ENCODE assay signal across 8 mouse cellular contexts in genomic region chr6:86850588-86850987, GRCm38 (mm10). TPM values are rescaled to one million over a fixed set of nuclear protein-coding genes. Genes with fewer than 3 reads are reported as not detected.
DNase-seq lines count a peak whose midpoint lies in the region; ATAC-seq and TF ChIP-seq lines count a peak whose summit lies in the region.

No protein-coding gene starts in this region.

- no peak for TF ChIP-seq CTCF in heart, adult 2 months (IDR thresholded peaks at IDR 0.05)

- peak overlapping the region; percentile 70 for H3K4me3 ChIP-seq in heart, adult 2 months
- peak overlapping the region; percentile 89 for H3K4me3 ChIP-seq in forebrain, embryonic 12.5 days (replicated peaks)
- peak overlapping the region; percentile 87 for H3K4me3 ChIP-seq in liver, embryonic 16.5 days (ENCODE audit: low read depth, low read length)

- H3K79me2 ChIP-seq in heart, adult 2 months (replicated peaks; ENCODE audit: control insufficient read depth, insufficient read depth, low read length): peaks cover 6% of the 10 kb centered on the region

- peak overlapping the region; percentile 99 for H3K27ac ChIP-seq in heart, adult 2 months
- peak overlapping the region; percentile 97 for H3K27ac ChIP-seq in forebrain, embryonic 12.5 days
- no peak overlapping the region; the same call in 1 of the 2 replicates for H3K27ac ChIP-seq in liver, embryonic 16.5 days (ENCODE audit: low read length)

- WGBS in heart, adult 2 months: 2% methylated on average over 4 of the region's 4 CpGs
- WGBS in forebrain, embryonic 12.5 days: 27% methylated on average over 4 of the region's 4 CpGs
- 4% methylated on average over 4 of the region's 4 CpGs for WGBS in liver, embryonic 16.5 days (ENCODE audit: insufficient replicate concordance)

- H3K36me3 ChIP-seq in heart, adult 2 months (ENCODE audit: control insufficient read depth, insufficient read depth, low read length): peaks cover 23% of the 10 kb centered on the region
- H3K36me3 ChIP-seq in forebrain, embryonic 12.5 days (replicated peaks): no peaks in the 10 kb centered on the region
- H3K36me3 ChIP-seq in liver, embryonic 16.5 days (ENCODE audit: control insufficient read depth, insufficient read depth): no peaks in the 10 kb centered on the region; the same call in 1 of the 2 replicates

- H3K4me1 ChIP-seq in heart, adult 2 months (ENCODE audit: control insufficient read depth, insufficient read depth, low read length): peaks cover 25% of the 10 kb centered on the region
- peaks cover 41% of the 10 kb centered on the region for H3K4me1 ChIP-seq in forebrain, embryonic 12.5 days
- H3K4me1 ChIP-seq in liver, embryonic 16.5 days (ENCODE audit: control insufficient read depth, low read depth, low read length): peaks cover 31% of the 10 kb centered on the region

- peak overlapping the region; percentile 92 for H3K4me2 ChIP-seq in forebrain, embryonic 12.5 days
- peak overlapping the region; percentile 93 for H3K4me2 ChIP-seq in liver, embryonic 16.5 days (ENCODE audit: low read depth, low read length)

- TF ChIP-seq EP300 in heart, adult 2 months (IDR thresholded peaks at IDR 0.05; ENCODE audit: insufficient read depth, low read depth, low read length): no peak

- TF ChIP-seq POLR2A in heart, adult 2 months (IDR thresholded peaks at IDR 0.05; ENCODE audit: insufficient read depth, low read depth, low read length): no peak

- H3K27me3 ChIP-seq in heart, adult 2 months (ENCODE audit: control insufficient read depth, insufficient read depth, low read length): no peaks in the 10 kb centered on the region
- no peaks in the 10 kb centered on the region for H3K27me3 ChIP-seq in forebrain, embryonic 12.5 days
- H3K27me3 ChIP-seq in liver, embryonic 16.5 days (ENCODE audit: control insufficient read depth, insufficient read depth, low read depth, low read length): no peaks in the 10 kb centered on the region

- H3K9ac ChIP-seq in heart, adult 2 months (ENCODE audit: low read depth, low read length): peak overlapping the region; percentile 72
- H3K9ac ChIP-seq in forebrain, embryonic 12.5 days: peak overlapping the region; percentile 92
- H3K9ac ChIP-seq in liver, embryonic 16.5 days (ENCODE audit: low read depth, low read length): peak overlapping the region; percentile 29

- ATAC-seq in forebrain, embryonic 12.5 days (ENCODE audit: low FRiP score): no peak
- ATAC-seq in liver, embryonic 16.5 days (ENCODE audit: low read depth): no peak

- DNase-seq in heart, adult 2 months: no peak
- DNase-seq in heart, postnatal 14 days: no peak
- DNase-seq in 416B (ENCODE audit: low read depth): peak; percentile 76
- DNase-seq in thymus, postnatal 25 days: peak; percentile 27
- no peak for DNase-seq in cerebellum, adult 18-20 months
- no peak for DNase-seq in gastrocnemius, adult 18-20 months (ENCODE audit: low spot score)

- intact Hi-C loops in heart, adult 2 months (cut with DNase I): loop anchor here (2.0 kb wide), 1 partner anchor 70 kb away; no protein-coding TSS in a partner anchor
- intact Hi-C loops in heart, postnatal 14 days (cut with DNase I): no loop called here

- no peaks in the 10 kb centered on the region for H3K9me3 ChIP-seq in forebrain, embryonic 12.5 days
- H3K9me3 ChIP-seq in liver, embryonic 16.5 days (replicated peaks; ENCODE audit: control insufficient read depth, low read length): no peaks in the 10 kb centered on the region

RNA-seq across cellular contexts. Expression of gene Aak1, which starts 1.3 kb away (rescaled TPM):
- total RNA-seq in heart, adult 2 months (2021): 10 to 100 TPM; 81.6 to 85.5 TPM
- polyA plus RNA-seq in heart, adult 2 months (2012; rRNA removed): 20.5 and 31.2 TPM in 2 replicates
- total RNA-seq in heart, postnatal 14 days (2021): 100 to 1,000 TPM in 1 of 2 experiments, 10 to 100 TPM in 1; 89.4 to 100 TPM
- polyA plus RNA-seq in forebrain, embryonic 12.5 days (2016; fragmentation: Nextera tagmentation; extraction: Ambion mirVana): 29.7 and 32.9 TPM in 2 replicates
- 3.4 TPM in 2 replicates for polyA plus RNA-seq in liver, embryonic 16.5 days (2015; fragmentation: Nextera tagmentation; extraction: Ambion mirVana)
- total RNA-seq in gastrocnemius, adult 18-20 months (2021): 10 to 100 TPM; 30.5 to 46.5 TPM

RNA-seq across cellular contexts. Expression of gene Anxa4, which starts 57.2 kb away (rescaled TPM):
- total RNA-seq in heart, adult 2 months (2021): 10 to 100 TPM; 33.1 to 33.3 TPM
- 18.1 and 23.4 TPM in 2 replicates for polyA plus RNA-seq in heart, adult 2 months (2012; rRNA removed)
- total RNA-seq in heart, postnatal 14 days (2021): 10 to 100 TPM; 28.5 to 30.5 TPM
- polyA plus RNA-seq in forebrain, embryonic 12.5 days (2016; fragmentation: Nextera tagmentation; extraction: Ambion mirVana): 4.1 and 6.1 TPM in 2 replicates
- 42.9 and 45.5 TPM in 2 replicates for polyA plus RNA-seq in liver, embryonic 16.5 days (2015; fragmentation: Nextera tagmentation; extraction: Ambion mirVana)
- total RNA-seq in gastrocnemius, adult 18-20 months (2021): 10 to 100 TPM; 14.6 to 28.1 TPM

Comparison
In these comparisons a context has a peak if more than half of its experiments do, and no peak if none do; other contexts are left out.
1. DNase-seq: peak in 416B (single experiment) and thymus, postnatal 25 days (single experiment); none in heart, adult 2 months (0 of 2), heart, postnatal 14 days (0 of 2), cerebellum, adult 18-20 months (0 of 2) and gastrocnemius, adult 18-20 months (single experiment).
2. H3K9ac ChIP-seq: peak in every context shown above with its lines; median percentile 92 in forebrain, embryonic 12.5 days; 72 in heart, adult 2 months; 29 in liver, embryonic 16.5 days.
3. Peak in every context shown above with its lines, with median percentiles within 50 percentile points of each other: H3K4me3 ChIP-seq.